Mouse (Mus musculus): ENCODE data around the gene Emc6.

Gene Emc6

GRCm38 (mm10) chr11:73176608-73177508, at the start of gene Emc6, which contains the start of gene Tax1bp3:
TSS of gene Emc6 (minus strand) at chr11:73177037.
TSS of gene Tax1bp3 (plus strand) at chr11:73177083.
- DNase-seq (ENCODE audit: low read depth), result peak; percentile 99

GRCm38 (mm10) chr11:73225856-73226255, 49.0 kb upstream of the Emc6 start:
- no peak for DNase-seq (ENCODE audit: low read depth)

- DNase-seq (ENCODE audit: low read depth), result peak; percentile 39
These were observed 47.1 kb upstream of the Emc6 start for GRCm38 (mm10) chr11:73223966-73224365.

GRCm38 (mm10) chr11:73222846-73223245, 46.0 kb upstream of the Emc6 start:
- DNase-seq (ENCODE audit: low read depth), result no peak

- no peak for DNase-seq (ENCODE audit: low read depth)
These were observed 43.8 kb upstream of the Emc6 start for GRCm38 (mm10) chr11:73220651-73221050.

GRCm38 (mm10) chr11:73219671-73220070, 42.8 kb upstream of the Emc6 start:
- DNase-seq (ENCODE audit: low read depth), result peak; percentile 21

DNA sequence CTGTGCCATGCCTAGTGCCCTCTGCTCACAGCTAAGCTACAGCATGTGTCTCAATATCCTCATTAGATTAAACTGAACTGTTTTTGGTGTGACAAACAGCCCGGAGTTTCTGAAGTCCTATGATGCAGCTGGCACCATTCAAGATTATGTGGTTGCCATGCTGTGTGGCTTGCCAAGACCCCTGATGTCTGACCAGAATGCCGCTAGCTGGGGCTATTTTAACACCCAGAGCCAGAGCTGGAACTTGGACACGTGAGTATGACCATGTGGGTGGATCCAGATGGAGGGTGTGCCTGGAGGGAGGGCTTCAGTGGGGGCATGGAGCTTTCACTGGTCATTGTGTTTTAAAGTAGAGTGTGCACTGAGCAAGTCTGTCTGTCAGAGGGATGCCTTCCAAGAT, 37.1 kb upstream of the Emc6 start:
- no peak for DNase-seq (ENCODE audit: low read depth)

DNA sequence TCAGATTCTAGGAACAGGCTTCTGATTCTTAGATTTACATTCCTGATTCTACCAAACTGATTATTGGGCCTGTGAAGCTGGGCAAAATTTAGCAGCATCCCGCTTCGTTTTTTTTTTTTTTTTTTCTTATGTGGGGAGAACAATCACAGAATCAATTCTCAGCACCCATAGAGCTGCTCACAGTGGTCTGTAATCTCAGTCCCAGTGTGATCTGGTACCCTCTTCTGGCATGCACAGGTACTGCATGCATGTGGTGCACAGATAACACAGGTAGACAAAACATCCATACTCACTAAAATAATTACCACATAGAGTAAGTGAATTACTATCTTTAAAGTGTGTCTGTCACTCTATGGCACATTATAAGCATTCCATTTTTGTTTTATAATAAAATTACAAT, 30.8 kb upstream of the Emc6 start:
- peak; percentile 52 for DNase-seq (ENCODE audit: low read depth)

- no peak for DNase-seq (ENCODE audit: low read depth)
These were observed 28.4 kb upstream of the Emc6 start for GRCm38 (mm10) chr11:73205194-73205593.

DNA sequence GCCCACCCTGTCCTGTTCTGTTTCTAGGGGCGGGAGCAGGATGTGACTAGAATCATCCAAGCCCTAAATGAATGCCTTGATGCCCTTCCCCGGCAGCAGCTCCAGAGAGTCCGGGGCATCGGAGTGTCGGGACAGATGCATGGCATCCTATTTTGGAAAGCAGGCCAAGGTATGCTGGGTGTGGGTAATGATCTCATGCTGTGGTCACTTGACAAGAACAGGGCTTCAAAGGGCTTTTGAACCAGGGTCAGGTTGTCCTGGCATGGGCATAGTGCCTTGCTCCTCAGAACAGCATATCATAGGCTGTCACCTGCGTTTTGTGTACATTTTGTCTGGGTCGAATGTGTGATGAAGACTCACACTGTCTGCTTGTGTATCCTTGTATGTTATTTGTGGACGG, 27.1 kb upstream of the Emc6 start:
- no peak for DNase-seq (ENCODE audit: low read depth)

- DNase-seq (ENCODE audit: low read depth), result peak; percentile 12
These were observed 24.8 kb upstream of the Emc6 start for GRCm38 (mm10) chr11:73201597-73201996.

- DNase-seq (ENCODE audit: low read depth), result no peak
These were observed 24.2 kb upstream of the Emc6 start for GRCm38 (mm10) chr11:73201021-73201420.

GRCm38 (mm10) chr11:73199879-73200278, 23.0 kb upstream of the Emc6 start:
- DNase-seq (ENCODE audit: low read depth), result peak; percentile 85

DNA sequence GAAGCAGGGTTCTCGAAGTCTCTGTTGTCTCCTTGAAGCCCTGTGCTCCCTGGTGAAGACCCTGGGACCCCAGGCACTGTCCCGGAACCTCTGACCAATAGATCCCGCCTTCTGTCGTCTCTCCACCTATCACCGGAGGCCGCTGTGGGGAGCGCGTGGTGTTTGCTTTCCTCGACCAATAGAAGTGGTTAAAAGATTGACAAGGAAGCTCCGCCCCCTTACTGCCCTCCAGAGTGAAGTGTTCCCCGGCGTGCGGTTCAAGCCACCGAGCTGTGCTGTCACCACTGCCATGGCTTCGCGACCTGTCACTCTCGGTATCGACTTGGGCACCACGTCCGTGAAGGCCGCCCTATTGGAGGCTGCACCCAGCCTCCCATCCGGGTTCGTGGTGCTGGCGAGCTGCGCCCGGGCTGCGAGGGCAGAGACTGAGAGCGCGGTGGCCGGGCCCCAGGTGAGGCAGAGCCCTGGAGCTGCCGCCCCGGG, 22.4 kb upstream of the Emc6 start, which contains the start of gene Shpk:
Gene Shpk, plus strand, starts transcription at position 231 of the 483 bp plus-strand sequence.
- DNase-seq (ENCODE audit: low read depth), result peak; percentile 98

- DNase-seq (ENCODE audit: low read depth), result no peak
These were observed 21.9 kb upstream of the Emc6 start, which contains the start of gene Ctns for GRCm38 (mm10) chr11:73198603-73199229. TSS of gene Ctns (minus strand) at chr11:73199042.

GRCm38 (mm10) chr11:73198190-73198589, 21.4 kb upstream of the Emc6 start:
- no peak for DNase-seq (ENCODE audit: low read depth)

GRCm38 (mm10) chr11:73194444-73194843, 17.6 kb upstream of the Emc6 start:
- DNase-seq (ENCODE audit: low read depth), result no peak

- DNase-seq (ENCODE audit: low read depth), result no peak
These were observed 16.2 kb upstream of the Emc6 start for GRCm38 (mm10) chr11:73193047-73193446.

- no peak for DNase-seq (ENCODE audit: low read depth)
These were observed 10.4 kb upstream of the Emc6 start for GRCm38 (mm10) chr11:73187231-73187630.

DNA sequence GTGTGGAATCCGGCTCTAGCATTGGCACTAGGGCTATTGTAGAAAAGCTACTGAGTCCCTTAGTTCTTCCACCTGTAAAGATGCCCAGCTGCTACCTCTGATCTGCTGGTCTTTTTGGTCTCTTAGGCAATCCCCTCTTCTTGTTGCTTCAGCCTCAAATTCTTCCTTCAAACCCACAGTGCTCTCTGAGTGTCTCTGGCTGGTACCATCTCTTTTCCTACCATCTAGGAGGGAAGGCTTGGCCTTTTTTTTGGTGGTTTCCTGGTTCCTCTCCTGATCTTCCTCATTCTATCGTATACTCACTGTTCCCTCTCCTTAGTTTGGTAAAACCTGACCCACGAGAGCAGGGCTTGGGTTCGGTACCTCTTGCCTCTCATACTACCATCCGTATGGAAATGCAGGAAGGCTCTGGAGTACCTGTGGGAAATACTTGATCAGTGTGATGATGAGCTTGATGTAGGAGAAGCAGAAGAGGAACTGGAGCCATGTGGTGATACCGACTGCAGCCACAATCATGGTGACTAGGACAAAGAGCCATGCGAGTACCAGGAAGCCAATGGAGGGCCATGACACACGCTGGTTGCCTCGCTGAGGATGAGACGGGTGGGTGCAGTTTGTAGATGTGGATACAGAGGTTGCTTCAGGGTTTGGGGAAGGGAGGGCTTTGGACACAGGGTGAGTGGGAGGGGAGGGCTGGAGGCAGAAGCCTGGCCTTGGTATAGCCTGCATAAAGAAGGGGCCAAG, 9.2 kb upstream of the Emc6 start:
- no peak for DNase-seq (ENCODE audit: low read depth)

GRCm38 (mm10) chr11:73177895-73178294, 1.1 kb upstream of the Emc6 start:
- no peak for DNase-seq (ENCODE audit: low read depth)

- DNase-seq (ENCODE audit: low read depth), result peak; percentile 63
These were observed 655 bp upstream of the Emc6 start for GRCm38 (mm10) chr11:73177509-73177875.

Measured in induced T-regulatory cell, adult 2 months (primary cell).